Mouse (Mus musculus) CD8-positive naive resting alpha-beta T cell, adult 2 months (primary cell): Measurements from ENCODE around the gene Irf3.
A peak's percentile ranks its signal among the peaks of the same experiment; 100 is the strongest.
"Not testable (repeated sequence)": the region's sequence is repeated elsewhere in the genome, so short reads cannot be mapped to it uniquely, and the experiment has no call there.

Source experiments
- DNase-seq, 2 experiments: peaks; one replicate each; pipeline ENCODE4 v3.0.0; 2022; ENCODE audit warnings: low read depth in 2 of 2, low spot score in 2 of 2

Gene Irf3

GRCm38 (mm10) chr7:45006503-45006902, 9.1 kb downstream of the Irf3 start:
- no peak for DNase-seq

GRCm38 (mm10) chr7:45007141-45007540, 9.7 kb downstream of the Irf3 start:
- no peak for DNase-seq

GRCm38 (mm10) chr7:45007846-45008245, 10.4 kb downstream of the Irf3 start:
- no peak for DNase-seq

- no peak for DNase-seq
These were observed 11.0 kb downstream of the Irf3 start for GRCm38 (mm10) chr7:45008411-45008810.

GRCm38 (mm10) chr7:45012011-45012410, 14.6 kb downstream of the Irf3 start:
- no peak for DNase-seq

- no peak for DNase-seq
These were observed 15.4 kb downstream of the Irf3 start for GRCm38 (mm10) chr7:45012824-45013223.

- no peak for DNase-seq
These were observed 16.1 kb downstream of the Irf3 start for GRCm38 (mm10) chr7:45013366-45014095.

- DNase-seq = no peak
These were observed 16.6 kb downstream of the Irf3 start for GRCm38 (mm10) chr7:45014096-45014451.

GRCm38 (mm10) chr7:45015344-45015956, 18.0 kb downstream of the Irf3 start:
- DNase-seq = peak in 1 of 2 experiments; percentile 10

GRCm38 (mm10) chr7:45015957-45016612, 18.6 kb downstream of the Irf3 start, which contains the start of gene Scaf1:
Gene Scaf1, minus strand, starts transcription at chr7:45016363.
- peak; percentile 97 to 98 for DNase-seq

GRCm38 (mm10) chr7:45016761-45017160, 19.3 kb downstream of the Irf3 start:
- DNase-seq = no peak

- peak; percentile 84 to 87 for DNase-seq
These were observed 20.0 kb downstream of the Irf3 start, which contains the start of gene Rras for GRCm38 (mm10) chr7:45017242-45018061. Gene Rras, plus strand, starts transcription at chr7:45017961.

GRCm38 (mm10) chr7:45019031-45019571, 21.7 kb downstream of the Irf3 start:
- DNase-seq = peak in 1 of 2 experiments; percentile 15

GRCm38 (mm10) chr7:45020225-45020624, 22.8 kb downstream of the Irf3 start:
- DNase-seq = no peak

GRCm38 (mm10) chr7:45023711-45024110, 26.3 kb downstream of the Irf3 start:
- DNase-seq = not testable (repeated sequence)

GRCm38 (mm10) chr7:45024281-45025248, 27.1 kb downstream of the Irf3 start:
- DNase-seq = no peak

GRCm38 (mm10) chr7:45025601-45026220, 28.3 kb downstream of the Irf3 start:
- no peak for DNase-seq

GRCm38 (mm10) chr7:45026256-45026655, 28.8 kb downstream of the Irf3 start:
- DNase-seq = no peak

GRCm38 (mm10) chr7:45027761-45028160, 30.3 kb downstream of the Irf3 start:
- no peak for DNase-seq
